Mouse (Mus musculus): ENCODE data around the gene Ubxn6.

Gene Ubxn6

DNA sequence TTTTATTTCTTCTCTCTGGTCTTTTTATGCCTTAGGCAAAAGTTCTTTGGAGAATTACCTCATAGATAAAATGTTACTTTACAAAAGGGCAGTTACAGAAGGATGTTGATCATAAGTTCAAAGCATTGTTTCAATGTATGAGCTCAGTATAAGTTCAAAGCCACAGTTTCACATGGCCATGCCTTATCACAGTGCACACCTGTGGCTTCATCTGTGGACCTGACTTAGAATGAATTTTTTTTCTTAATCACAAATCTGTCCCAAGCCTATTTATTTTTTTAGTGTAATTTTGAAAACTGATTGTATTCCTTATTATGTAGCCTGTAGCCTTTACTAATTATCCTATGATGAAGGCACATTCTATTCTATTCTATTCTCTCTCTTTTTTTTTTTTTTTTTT, 19.9 kb downstream of the Ubxn6 start:
- no peak for DNase-seq (ENCODE audit: low spot score)

DNA sequence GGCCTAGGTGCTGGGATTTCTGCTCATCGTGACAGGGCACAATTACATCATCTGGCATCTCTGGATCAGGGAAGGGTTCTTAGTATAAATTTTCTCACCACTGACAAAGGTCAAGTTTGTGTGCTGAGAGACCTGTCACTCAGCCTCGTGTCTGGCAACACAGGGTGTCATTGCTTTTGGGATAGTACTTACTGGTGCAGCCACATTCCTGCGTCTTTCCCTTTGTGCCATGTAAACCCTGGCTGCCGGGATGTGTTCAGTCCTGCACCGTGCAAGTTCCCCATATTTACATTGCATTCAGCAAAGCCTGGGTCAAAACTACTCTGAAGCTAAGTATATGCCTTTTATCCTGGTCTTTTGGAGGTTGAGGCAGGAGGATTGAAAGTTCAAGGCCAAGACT, 23.5 kb downstream of the Ubxn6 start:
- DNase-seq (ENCODE audit: low spot score), result no peak

DNA sequence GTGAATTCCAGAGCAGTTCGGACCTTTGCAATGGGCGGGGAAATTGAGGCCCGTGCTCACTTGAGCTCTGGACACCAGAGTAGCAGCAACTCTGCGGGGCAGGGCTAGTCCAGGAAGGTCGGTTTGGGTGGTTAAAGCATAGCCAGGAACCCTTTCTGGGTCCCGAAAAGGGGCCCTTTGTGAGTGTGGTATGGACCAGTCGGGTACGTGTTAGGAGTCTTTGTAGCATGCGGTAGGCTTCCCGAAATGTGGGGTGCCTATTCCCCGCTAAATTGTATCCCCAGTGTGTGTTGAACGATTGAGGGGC, 34.0 kb downstream of the Ubxn6 start:
- no peak for DNase-seq (ENCODE audit: low spot score)

DNA sequence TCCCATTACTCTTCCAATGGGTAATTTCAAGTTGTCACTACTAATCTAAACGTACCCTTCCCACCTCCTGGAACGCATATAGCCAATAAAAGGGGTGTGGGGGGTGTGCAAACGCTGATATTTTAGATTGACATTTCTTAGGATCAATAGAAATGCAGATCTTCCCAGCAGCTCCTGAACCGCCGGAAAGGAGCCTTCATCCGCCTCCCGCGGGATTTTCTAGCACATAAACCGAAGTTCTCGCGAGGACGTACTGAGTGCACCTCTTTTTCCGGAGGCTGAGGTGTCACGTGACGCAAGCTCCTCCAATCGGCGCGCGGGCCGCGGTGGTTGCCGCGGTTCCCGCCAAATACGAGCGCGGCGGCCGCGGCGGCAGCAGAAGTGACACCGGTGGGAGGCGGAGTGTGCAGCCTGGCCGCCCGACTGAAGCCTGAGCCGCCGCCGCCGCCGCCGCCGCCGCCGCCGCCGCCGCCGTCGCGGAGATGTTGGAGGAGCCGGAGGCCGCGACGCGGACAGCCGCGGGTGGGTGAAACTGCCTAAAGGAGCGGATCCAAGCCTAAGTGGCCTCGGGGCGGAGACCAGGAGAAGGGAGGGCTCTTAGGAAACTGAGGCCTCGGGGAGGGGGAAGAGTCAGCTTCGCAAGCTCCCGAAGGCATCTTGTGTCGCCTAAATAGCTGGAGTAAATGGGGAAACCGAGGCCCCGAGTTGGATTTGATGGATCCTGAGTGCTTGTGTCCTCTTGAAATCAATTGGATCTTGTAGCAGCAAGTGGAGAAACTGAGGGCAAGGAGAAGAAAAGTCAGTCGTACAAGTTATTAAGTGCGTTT, 34.6 kb downstream of the Ubxn6 start, which contains the start of gene Chaf1a:
Gene Chaf1a (plus strand): TSS at position 410 of the 827 bp plus-strand sequence.
- DNase-seq (ENCODE audit: low spot score), result peak; percentile 98

DNA sequence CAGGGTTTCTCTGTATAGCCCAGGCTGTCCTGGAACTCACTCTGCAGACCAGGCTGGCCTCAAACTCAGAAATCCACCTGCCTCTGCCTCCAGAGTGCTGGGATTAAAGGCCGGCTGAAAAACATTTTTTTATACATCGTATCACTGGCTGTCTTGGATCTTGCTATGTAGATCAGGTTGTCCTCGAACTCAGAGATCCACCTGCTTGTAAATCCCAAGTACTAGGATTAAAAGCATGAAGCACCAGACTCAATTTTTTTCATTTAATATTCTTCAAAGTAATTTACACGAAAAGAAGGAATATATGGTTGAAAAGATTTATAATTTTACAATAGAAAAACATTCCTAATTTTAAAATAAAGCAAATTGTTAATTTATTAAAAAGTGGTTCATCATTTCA, 35.5 kb downstream of the Ubxn6 start:
- DNase-seq (ENCODE audit: low spot score), result no peak

DNA sequence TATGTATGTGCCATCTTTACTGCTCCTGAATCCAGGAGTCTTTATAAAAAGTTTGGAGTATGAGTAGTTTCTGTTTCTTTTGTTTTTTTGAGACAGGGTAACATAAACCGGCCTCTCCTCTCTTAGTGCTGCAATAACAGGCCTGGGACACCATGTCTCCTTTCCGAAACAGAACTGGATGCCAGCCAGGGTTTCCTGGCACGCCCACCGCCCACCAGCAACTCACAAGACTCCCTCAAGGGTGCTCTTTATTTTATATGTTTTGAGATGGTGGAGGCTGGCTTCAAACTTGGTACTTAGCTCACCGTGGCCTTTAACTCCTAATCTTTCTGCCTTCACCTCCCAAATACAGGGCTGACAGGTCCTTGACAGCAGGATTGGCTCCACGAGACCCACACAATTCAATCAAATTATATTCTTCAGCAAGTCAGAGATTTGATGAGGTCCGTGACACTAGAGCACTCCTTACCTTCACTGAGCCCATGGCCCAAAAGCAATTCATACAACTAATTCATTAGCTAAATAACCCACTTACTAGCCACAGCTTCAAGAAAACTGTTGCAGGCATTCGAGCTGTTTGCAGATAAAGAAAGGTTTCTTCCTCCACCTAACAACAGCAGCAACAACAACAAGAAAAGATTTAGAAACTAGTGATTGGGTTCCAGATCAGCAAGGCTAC, 36.1 kb downstream of the Ubxn6 start:
- no peak for DNase-seq (ENCODE audit: low spot score)

DNA sequence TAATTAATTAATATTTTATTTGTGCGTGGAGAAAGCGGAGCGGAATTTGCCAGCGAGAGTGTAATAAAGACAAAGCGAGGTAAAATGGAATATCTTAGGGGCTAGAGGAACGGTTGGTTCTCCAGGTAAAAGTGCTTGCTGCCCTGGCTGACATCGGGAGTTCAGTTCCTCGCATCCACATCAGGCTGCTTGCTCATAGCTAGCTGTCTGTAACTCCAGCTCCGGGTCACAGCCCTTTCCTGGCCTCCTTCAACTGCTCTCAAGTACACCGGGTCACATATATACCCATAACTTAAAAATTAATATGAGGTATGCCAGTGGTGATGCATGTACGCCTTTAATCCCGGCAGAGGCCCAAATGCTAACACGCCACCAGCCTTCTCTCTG, 37.9 kb downstream of the Ubxn6 start:
- DNase-seq (ENCODE audit: low spot score), result no peak

DNA sequence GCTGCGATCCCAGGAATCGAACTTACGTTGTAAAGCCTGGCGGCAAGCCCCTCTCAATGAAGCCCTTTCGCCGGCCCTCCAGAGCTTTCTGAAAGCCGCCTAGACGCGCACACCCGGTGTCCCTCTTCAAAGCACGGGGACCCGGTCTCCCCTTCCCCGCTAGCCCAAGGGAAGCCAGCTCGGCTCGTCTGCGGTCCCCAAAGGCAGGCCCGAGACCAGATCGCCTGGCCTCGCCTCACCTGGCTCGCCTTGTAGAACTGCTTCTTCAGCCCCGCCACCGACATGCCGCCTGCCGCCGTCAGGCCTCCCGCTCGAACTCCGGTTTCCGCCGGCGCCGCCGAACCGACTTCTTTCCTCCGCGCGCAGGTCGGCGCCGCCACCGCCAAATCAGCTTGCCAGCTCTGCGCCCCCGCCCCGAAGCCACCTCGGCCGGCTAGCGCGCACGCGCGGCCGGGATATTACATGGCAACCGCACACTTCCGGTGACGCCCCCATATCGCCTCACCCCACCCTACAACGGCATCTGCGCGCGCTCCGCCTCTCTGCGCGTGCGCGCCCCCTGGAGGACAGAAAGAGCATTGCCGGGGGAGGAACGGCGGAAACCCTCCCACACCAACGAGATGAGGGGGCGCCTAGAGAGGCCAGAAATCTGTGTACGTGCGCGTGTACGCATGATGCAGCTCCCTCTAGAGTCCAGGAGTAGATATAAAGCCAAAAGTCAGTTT, 38.5 kb downstream of the Ubxn6 start, which contains the start of gene Sh3gl1:
Gene Sh3gl1 (minus strand): TSS at position 460 of the 725 bp plus-strand sequence.
- DNase-seq (ENCODE audit: low spot score), result peak; percentile 98

DNA sequence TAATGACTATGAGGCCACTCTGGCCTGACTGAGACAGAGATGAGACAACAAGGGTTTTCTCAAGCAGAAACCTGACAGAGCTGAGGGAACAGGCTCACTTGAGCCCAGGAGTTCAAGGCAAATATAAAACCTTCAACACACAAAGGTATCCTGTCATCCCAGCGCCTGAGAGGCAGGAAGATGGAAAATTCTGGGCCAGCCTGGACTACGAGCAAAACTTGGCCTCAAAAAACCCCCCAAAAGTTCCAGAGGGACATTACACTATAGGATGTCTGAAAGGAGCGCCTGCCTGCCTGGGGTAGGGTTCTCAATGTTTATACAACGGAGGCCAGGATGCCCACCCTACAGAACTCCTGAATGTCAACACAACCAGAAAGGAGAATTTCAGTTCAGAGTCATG, 39.6 kb downstream of the Ubxn6 start:
- no peak for DNase-seq (ENCODE audit: low spot score)

DNA sequence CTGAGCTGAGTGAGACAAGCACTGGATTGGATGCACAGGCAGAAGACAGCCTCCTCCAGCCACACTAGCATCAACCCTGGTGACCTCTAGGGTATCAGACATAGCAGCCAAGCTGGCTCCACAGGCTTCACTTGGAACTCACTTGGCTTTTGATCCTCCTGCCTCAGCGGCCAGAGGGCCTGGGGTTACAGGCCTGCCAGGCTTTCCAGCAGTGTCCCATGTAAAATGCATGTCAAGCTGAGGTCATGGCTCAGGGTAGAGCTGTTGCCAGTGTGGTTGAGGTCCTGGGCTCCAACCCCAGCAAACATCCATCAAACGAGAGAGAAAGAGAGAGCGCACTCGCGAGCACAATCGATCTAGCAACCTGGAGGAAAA, 40.1 kb downstream of the Ubxn6 start:
- DNase-seq (ENCODE audit: low spot score), result no peak

DNA sequence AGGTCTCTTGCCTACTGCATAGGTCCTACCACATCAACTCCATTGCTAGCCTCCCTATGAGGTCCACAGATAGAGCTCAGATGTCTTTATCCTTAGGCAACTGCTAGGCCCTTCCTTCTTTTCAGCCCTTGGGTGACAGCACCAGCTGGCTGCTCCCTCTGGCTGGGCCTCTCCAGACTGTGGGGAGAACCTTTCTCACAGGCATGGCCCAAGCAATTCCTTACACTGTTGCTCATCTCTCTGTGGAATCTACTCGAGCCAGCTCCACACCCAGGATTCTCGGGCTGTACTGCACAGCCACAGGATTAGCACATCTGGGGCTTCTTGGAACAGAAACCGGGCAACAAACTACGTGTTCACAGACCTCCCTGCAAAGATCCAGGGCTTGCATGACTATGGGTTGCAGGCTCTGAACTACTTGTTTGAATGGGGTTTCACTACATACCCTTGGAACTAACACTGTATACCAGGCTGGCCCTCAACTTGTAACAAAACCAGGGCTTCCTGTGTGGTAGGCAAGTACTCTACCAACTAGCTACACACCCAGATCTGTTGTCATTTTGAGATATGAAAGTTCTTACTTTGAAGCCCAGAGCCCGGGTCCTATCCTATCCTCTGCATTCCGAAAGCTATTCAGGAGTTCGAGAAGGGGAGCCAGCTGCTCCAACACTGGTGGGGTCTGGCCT, 40.6 kb downstream of the Ubxn6 start:
- DNase-seq (ENCODE audit: low spot score), result no peak

DNA sequence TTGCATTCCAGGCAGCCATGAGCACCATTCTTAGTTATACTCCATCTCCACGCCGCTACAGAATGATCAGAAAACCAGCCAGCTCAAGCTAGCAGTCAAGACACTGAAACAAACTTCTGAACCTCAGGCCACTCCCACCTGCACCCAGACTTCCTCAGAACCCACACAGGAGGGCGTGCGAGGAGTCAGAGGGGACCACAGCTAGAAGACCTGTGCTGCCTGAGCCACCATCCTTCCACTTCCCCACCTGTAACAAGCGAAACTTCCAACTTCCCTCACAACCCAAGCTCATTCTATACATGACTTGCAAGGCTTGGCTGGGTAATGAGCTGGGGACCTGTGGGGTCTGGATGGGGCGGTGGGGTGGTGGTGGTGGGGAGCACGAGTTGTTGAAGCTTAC, 42.0 kb downstream of the Ubxn6 start:
- no peak for DNase-seq (ENCODE audit: low spot score)

DNA sequence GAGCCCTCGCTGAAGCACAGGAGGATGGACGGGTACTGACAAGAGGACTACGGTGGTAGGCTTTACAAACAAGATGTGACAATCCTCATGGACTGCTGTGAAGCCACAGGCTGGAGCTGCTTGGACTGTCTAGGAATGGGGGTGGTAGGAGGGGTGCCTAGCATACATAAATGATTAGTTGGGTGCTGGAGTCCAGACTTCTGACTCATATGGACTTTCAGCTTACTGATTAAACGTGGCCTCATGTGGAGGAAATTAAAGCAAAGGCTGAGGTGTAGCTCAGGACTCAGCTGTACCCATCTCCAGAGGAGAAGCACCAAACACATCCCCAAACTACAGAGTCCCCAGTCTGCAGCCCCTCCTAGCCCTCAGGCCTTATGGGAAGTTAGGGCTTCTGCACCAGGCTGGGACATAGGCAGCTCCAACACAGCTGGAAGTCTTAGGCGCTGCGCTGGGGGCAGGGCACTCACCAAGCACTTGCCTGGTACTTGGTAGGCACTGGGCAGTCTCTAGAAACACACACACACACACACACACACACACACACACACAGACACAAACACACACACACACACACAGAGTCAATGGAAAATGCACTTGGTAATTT, 42.6 kb downstream of the Ubxn6 start:
- DNase-seq (ENCODE audit: low spot score), result no peak

DNA sequence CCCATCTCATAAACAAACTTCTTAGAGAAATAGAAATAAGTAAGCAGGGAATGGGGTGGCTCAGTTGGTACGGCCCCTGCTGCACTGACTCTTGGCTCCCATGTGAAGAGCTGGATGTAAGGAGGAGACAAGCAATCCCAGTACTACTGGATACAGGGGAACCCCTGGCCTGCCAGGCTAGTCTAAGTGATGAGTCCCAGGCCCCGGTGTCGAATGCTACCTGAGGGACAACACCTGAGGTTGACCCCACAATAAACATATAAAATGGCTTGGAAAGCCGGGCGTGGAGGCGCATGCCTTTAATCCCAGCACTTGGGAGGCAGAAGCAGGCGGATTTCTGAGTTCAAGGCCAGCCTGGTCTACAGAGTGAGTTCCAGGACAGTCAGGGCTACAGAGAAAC, 43.4 kb downstream of the Ubxn6 start:
- no peak for DNase-seq (ENCODE audit: low spot score)

DNA sequence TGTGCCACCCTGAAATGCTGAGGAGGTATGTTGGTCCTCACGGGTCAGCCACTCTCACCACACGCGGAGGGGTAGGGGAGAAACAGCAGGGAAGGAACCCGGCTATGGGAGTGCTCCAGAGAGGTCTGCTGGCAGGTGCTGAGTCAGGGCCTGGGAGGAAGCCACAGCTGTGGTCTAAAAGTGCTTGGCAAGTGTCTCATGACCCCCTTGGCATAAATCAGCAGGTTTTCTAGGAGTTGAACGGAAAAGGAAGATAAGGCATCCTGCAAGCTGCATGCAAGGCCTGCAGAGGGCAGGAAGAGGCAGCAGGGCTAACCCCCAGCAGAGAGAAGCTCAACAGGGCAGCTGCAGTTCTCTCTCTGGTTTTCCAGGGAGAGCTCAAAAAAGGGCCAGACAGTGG, 43.9 kb downstream of the Ubxn6 start:
- peak; percentile 41 for DNase-seq (ENCODE audit: low spot score)

DNA sequence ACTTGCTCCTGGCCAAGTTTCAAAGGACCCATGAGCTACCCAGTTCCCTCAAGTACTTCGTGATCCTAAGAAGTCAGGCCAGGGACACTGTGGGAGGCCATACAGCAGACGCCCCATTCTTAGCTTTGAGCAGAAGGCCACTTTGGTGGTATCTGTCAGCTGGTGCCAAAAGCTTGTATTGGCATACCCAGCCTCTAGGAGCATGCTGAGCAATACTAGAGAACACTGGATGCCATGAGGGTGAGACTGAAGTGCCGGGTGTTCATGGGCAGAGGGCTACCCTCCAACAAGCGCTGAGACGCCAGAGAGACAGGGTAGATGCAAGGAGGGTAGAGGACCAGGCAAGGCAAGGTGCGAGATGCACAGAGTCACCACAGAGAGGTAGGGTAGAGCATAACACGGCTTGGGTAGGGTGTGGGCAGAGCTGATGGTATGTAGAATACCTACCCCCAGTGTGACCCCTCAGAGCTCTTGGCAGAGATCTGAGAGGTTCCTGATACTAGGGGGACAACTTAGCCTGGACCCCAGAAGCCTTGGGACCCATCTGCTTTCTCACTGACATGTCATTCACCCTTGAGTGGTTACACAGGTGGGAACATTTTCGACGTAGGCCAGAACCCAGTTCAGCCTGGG, 44.5 kb downstream of the Ubxn6 start:
- no peak for DNase-seq (ENCODE audit: low spot score)

DNA sequence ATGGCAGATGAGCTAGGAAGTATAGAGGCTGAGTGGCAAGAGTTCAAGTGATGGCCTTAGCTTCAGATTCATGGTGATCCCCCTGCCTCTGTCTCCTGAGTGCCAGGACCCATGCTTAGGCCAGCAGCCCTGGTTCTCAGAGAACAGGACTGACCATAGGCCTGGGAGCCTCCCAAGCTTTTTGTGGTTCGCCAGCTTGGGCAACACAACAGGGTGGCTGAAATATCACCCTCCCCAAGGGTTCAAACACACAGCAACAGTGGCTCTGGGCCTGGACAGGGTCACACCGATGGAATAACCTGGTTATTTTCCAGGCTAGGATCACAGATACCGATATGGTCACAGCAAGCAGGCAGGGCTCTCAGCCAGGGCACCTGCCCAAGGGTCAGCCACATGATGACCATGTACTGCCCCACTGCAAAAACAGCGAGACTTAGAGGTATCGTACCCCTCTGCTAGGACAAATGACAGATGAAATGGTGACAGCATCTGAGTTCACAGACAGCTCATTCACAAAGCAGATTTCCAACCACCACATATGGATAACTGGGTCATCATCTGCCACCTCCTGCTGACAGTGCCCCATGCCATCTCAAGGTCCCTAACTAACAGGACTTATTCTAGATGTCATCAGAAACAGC, 46.9 kb downstream of the Ubxn6 start:
- no peak for DNase-seq (ENCODE audit: low spot score)

DNA sequence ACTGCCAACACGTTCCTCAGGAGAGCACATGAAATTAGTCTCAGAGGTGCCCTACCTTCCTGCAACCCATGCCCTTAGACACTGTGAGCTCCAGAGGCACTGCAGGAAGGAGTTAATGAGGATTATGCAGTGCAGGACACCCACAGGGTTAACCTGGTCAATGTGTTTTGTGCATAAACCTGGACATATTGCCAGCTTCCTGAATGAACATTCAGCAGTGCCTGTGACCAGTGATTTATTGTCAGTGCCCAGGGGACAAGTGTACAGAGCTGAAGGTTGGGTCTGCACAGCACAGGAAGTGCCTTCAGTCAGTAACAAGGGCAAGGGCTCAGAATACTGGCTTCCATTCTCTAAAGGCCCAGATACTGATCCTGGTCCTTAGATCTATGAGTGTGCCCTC, 47.9 kb downstream of the Ubxn6 start:
- DNase-seq (ENCODE audit: low spot score), result no peak

DNA sequence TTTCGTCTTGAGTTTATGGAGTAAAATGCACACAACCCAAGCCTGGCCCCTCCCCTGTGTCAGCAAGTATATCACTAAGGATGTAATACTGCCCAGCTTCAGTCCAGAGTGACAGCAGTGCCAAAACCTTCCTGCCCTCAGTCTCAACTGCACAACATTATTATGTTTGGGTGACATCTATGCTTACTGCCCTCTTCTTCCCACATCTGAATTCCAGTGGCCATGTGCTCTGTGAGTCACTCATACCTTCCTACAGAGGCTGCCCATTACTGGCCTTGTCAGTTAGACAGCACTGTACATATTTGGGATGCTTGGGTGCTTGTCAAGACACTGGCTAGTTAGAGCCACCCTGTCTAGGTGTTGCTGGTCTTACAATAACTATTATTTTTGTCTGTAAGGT, 48.5 kb downstream of the Ubxn6 start:
- DNase-seq (ENCODE audit: low spot score), result no peak

DNA sequence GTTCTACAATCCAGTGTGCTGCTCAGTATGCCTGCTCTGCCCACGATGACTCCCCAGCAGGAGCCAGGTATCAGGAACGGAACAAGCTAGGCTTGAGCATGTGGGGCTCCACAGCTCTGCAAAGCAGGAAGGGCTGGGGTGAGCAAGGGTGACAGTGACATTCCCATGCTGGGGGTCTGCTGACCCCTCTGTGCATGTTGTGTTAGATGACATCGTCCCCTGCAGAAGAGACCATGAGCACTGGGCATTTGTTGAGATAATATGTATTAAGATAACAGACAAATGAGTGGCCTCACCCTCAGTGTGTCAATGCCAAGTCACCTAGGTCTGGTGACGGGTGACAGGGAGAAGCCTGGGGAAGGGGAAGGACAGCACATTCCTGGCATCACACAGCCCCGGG, 49.9 kb downstream of the Ubxn6 start:
- DNase-seq (ENCODE audit: low spot score), result no peak

DNA sequence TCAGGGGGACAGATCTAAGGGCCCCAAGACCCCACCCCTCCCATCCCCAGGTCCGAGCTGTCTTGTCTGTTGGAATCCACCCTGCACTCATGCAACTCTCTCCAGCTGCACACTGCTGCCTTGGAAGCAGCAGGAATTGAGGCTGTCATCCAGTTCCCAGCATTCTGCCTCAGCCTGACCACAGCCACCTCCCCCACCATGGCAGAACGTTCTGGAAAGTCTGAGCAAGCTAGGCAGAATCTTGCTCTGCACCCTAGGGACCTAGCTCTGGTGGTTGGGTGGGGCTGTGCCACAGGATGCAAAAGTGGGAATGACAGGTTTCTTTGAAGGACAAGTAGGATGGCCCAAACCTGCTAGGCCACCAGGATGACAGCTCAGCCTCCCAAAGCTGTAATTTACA, 50.4 kb downstream of the Ubxn6 start:
- DNase-seq (ENCODE audit: low spot score), result no peak
